Mouse (Mus musculus) midbrain, embryonic 15.5 days (tissue): ENCODE results near the gene Emc8. TPM values are rescaled to one million over a fixed set of nuclear protein-coding genes. Genes with fewer than 3 reads are reported as not detected.

Source experiments
- ATAC-seq: fragments of 200-750 bp; cut with Nextera tagmentation; replicated peaks from 2 replicates; pipeline ENCODE4 v1.8.0; 2017; ENCODE audit warnings: moderate TSS enrichment
- H3K27ac ChIP-seq: fragments of 300-500 bp; sonication (generic); 2 replicates; pipeline ENCODE4 v1.5.1; 2015; ENCODE audit warnings: mild to moderate bottlenecking, inconsistent platforms
- H3K27me3 ChIP-seq: fragments of 300-500 bp; sonication (generic); replicated peaks from 2 replicates; pipeline ENCODE4 v1.6.1; 2015; ENCODE audit warnings: inconsistent platforms
- H3K36me3 ChIP-seq: fragments of 300-500 bp; sonication (generic); replicated peaks from 2 replicates; pipeline ENCODE4 v1.6.1; 2015; ENCODE audit warnings: inconsistent platforms
- H3K4me1 ChIP-seq: fragments of 300-500 bp; sonication (generic); 2 replicates; pipeline ENCODE4 v1.6.1; 2015; ENCODE audit warnings: inconsistent platforms
- H3K4me2 ChIP-seq: fragments of 300-500 bp; sonication (generic); 2 replicates; pipeline ENCODE4 v1.6.1; 2015; ENCODE audit warnings: inconsistent platforms, mild to moderate bottlenecking, moderate library complexity
- H3K4me3 ChIP-seq: fragments of 300-500 bp; sonication (generic); 2 replicates; pipeline ENCODE4 v1.5.1; 2015; ENCODE audit warnings: mild to moderate bottlenecking, inconsistent platforms
- H3K9ac ChIP-seq: fragments of 300-500 bp; sonication (generic); 2 replicates; pipeline ENCODE4 v1.6.1; 2015; ENCODE audit warnings: mild to moderate bottlenecking, inconsistent platforms
- H3K9me3 ChIP-seq: fragments of 300-500 bp; sonication (generic); 2 replicates; pipeline ENCODE4 v1.6.1; 2016; ENCODE audit warnings: inconsistent platforms
- WGBS: fragments of 180-500 bp; shearing (Covaris S2); methylation state at CpG from one replicate; pipeline ENCODE4 v1.1.7; 2015; ENCODE audit warnings: mixed read lengths; 5-methylcytosine and 5-hydroxymethylcytosine counted together
- polyA plus RNA-seq: library from polyadenylated mRNA; unstranded; fragments of >200 nt; fragmentation: Nextera tagmentation; extraction: Ambion mirVana; gene quantifications from 2 replicates; pipeline ENCODE4 v1.2.1, GENCODE M21; 2015

Gene Emc8
- polyA plus RNA-seq, 1 experiment from 2014 or later = 98.0 TPM

GRCm38 (mm10) chr8:120697154-120697978, 29.0 kb upstream of the Emc8 start:
- Histone ChIP-seq H3K9ac (no peak overlapping the region; the same call in 1 of the 2 replicates), H3K4me2 (no peak overlapping the region), H3K36me3 (no peaks in the 10 kb centered on the region), H3K27me3 (no peaks in the 10 kb centered on the region), H3K4me1 (peaks cover 4% of the 10 kb centered on the region; the same call in 1 of the 2 replicates), H3K27ac (no peak overlapping the region), H3K4me3 (no peak overlapping the region), H3K9me3 (no peaks in the 10 kb centered on the region)
- 84% methylated on average over 17 of the region's 17 CpGs for WGBS
- ATAC-seq = no peak

- Histone ChIP-seq H3K4me3 (no peak overlapping the region), H3K9me3 (no peaks in the 10 kb centered on the region), H3K36me3 (no peaks in the 10 kb centered on the region), H3K4me1 (peaks cover 4% of the 10 kb centered on the region; the same call in 1 of the 2 replicates), H3K4me2 (no peak overlapping the region), H3K27ac (no peak overlapping the region), H3K27me3 (no peaks in the 10 kb centered on the region), H3K9ac (no peak overlapping the region; the same call in 1 of the 2 replicates)
- WGBS = 53% methylated on average over 13 of the region's 13 CpGs
- ATAC-seq = no peak
Measured at GRCm38 (mm10) chr8:120696401-120697153, 28.2 kb upstream of the Emc8 start.

- Histone ChIP-seq H3K36me3 (no peaks in the 10 kb centered on the region), H3K9me3 (no peaks in the 10 kb centered on the region), H3K4me1 (peaks cover 4% of the 10 kb centered on the region; the same call in 1 of the 2 replicates), H3K9ac (no peak overlapping the region), H3K27ac (no peak overlapping the region), H3K4me2 (no peak overlapping the region), H3K27me3 (no peaks in the 10 kb centered on the region), H3K4me3 (no peak overlapping the region)
- 56% methylated on average over 22 of the region's 22 CpGs for WGBS
- ATAC-seq = no peak
Measured at GRCm38 (mm10) chr8:120693861-120694493, 25.6 kb upstream of the Emc8 start.

GRCm38 (mm10) chr8:120692934-120693333, 24.6 kb upstream of the Emc8 start:
- ATAC-seq = no peak

GRCm38 (mm10) chr8:120688511-120688910, 20.1 kb upstream of the Emc8 start:
- H3K36me3 ChIP-seq = no peaks in the 10 kb centered on the region
- H3K4me1 ChIP-seq = no peaks in the 10 kb centered on the region; the same call in 1 of the 2 replicates
- H3K27ac ChIP-seq = no peak overlapping the region
- 90% methylated on average over 7 of the region's 7 CpGs for WGBS
- no peaks in the 10 kb centered on the region for H3K27me3 ChIP-seq
- H3K9me3 ChIP-seq = no peaks in the 10 kb centered on the region
- no peak overlapping the region for H3K4me2 ChIP-seq
- H3K4me3 ChIP-seq = no peak overlapping the region
- no peak for ATAC-seq
- no peak overlapping the region for H3K9ac ChIP-seq

More at GRCm38 (mm10) chr8:120692934-120693333, 24.6 kb upstream of the Emc8 start:
- Histone ChIP-seq H3K4me3 (no peak overlapping the region), H3K27me3 (no peaks in the 10 kb centered on the region), H3K4me1 (peaks cover 4% of the 10 kb centered on the region; the same call in 1 of the 2 replicates), H3K36me3 (no peaks in the 10 kb centered on the region), H3K9me3 (no peaks in the 10 kb centered on the region), H3K27ac (no peak overlapping the region), H3K4me2 (no peak overlapping the region), H3K9ac (no peak overlapping the region)
- WGBS = 75% methylated on average over 4 of the region's 4 CpGs

- H3K36me3 ChIP-seq = no peaks in the 10 kb centered on the region
- no peak overlapping the region for H3K4me3 ChIP-seq
- H3K9me3 ChIP-seq = no peaks in the 10 kb centered on the region
- H3K4me2 ChIP-seq = no peak overlapping the region
- no peaks in the 10 kb centered on the region; the same call in 1 of the 2 replicates for H3K4me1 ChIP-seq
- no peak overlapping the region for H3K27ac ChIP-seq
- no peaks in the 10 kb centered on the region for H3K27me3 ChIP-seq
- WGBS = 75% methylated on average over 8 of the region's 8 CpGs
- ATAC-seq = no peak
- H3K9ac ChIP-seq = no peak overlapping the region
Measured at GRCm38 (mm10) chr8:120687786-120688185, 19.4 kb upstream of the Emc8 start.

GRCm38 (mm10) chr8:120686576-120686975, 18.2 kb upstream of the Emc8 start:
- Histone ChIP-seq H3K4me1 (no peaks in the 10 kb centered on the region; the same call in 1 of the 2 replicates), H3K36me3 (no peaks in the 10 kb centered on the region), H3K9ac (no peak overlapping the region), H3K9me3 (no peaks in the 10 kb centered on the region), H3K4me2 (no peak overlapping the region), H3K27ac (no peak overlapping the region), H3K4me3 (no peak overlapping the region), H3K27me3 (no peaks in the 10 kb centered on the region)
- WGBS = 80% methylated on average over 5 of the region's 5 CpGs
- no peak for ATAC-seq

- no peaks in the 10 kb centered on the region for H3K36me3 ChIP-seq
- H3K27ac ChIP-seq = no peak overlapping the region
- no peaks in the 10 kb centered on the region for H3K9me3 ChIP-seq
- WGBS = 88% methylated on average over 13 of the region's 13 CpGs
- H3K4me1 ChIP-seq = no peaks in the 10 kb centered on the region; the same call in 1 of the 2 replicates
- no peaks in the 10 kb centered on the region for H3K27me3 ChIP-seq
- H3K4me3 ChIP-seq = no peak overlapping the region
- H3K4me2 ChIP-seq = no peak overlapping the region
- H3K9ac ChIP-seq = no peak overlapping the region
- no peak for ATAC-seq
Measured at GRCm38 (mm10) chr8:120686051-120686450, 17.7 kb upstream of the Emc8 start.

GRCm38 (mm10) chr8:120685591-120685990, 17.2 kb upstream of the Emc8 start:
- Histone ChIP-seq H3K4me2 (no peak overlapping the region), H3K9me3 (no peaks in the 10 kb centered on the region), H3K27me3 (no peaks in the 10 kb centered on the region), H3K4me3 (no peak overlapping the region), H3K9ac (no peak overlapping the region), H3K36me3 (no peaks in the 10 kb centered on the region), H3K27ac (no peak overlapping the region), H3K4me1 (no peaks in the 10 kb centered on the region; the same call in 1 of the 2 replicates)
- WGBS = 82% methylated on average over 8 of the region's 8 CpGs
- no peak for ATAC-seq

- Histone ChIP-seq H3K27ac (no peak overlapping the region), H3K9me3 (no peaks in the 10 kb centered on the region), H3K4me3 (no peak overlapping the region), H3K9ac (no peak overlapping the region), H3K4me2 (no peak overlapping the region), H3K4me1 (no peaks in the 10 kb centered on the region; the same call in 1 of the 2 replicates), H3K36me3 (no peaks in the 10 kb centered on the region), H3K27me3 (no peaks in the 10 kb centered on the region)
- WGBS = 73% methylated on average over 5 of the region's 5 CpGs
- ATAC-seq = no peak
Measured at GRCm38 (mm10) chr8:120685097-120685496, 16.7 kb upstream of the Emc8 start.

- H3K4me3 ChIP-seq = no peak overlapping the region
- no peak overlapping the region for H3K4me2 ChIP-seq
- no peaks in the 10 kb centered on the region for H3K27me3 ChIP-seq
- H3K4me1 ChIP-seq = no peaks in the 10 kb centered on the region; the same call in 1 of the 2 replicates
- H3K9ac ChIP-seq = no peak overlapping the region
- H3K36me3 ChIP-seq = no peaks in the 10 kb centered on the region
- no peaks in the 10 kb centered on the region for H3K9me3 ChIP-seq
- 52% methylated on average over 5 of the region's 5 CpGs for WGBS
- H3K27ac ChIP-seq = no peak overlapping the region
- ATAC-seq = no peak
Measured at GRCm38 (mm10) chr8:120684082-120684481, 15.7 kb upstream of the Emc8 start.

GRCm38 (mm10) chr8:120683602-120684001, 15.2 kb upstream of the Emc8 start:
- no peaks in the 10 kb centered on the region for H3K27me3 ChIP-seq
- no peak overlapping the region for H3K4me3 ChIP-seq
- no peak for ATAC-seq
- H3K4me2 ChIP-seq = no peak overlapping the region
- no peak overlapping the region for H3K27ac ChIP-seq
- no peak overlapping the region for H3K9ac ChIP-seq
- H3K9me3 ChIP-seq = no peaks in the 10 kb centered on the region
- 15% methylated on average over 10 of the region's 10 CpGs for WGBS
- no peaks in the 10 kb centered on the region; the same call in 1 of the 2 replicates for H3K4me1 ChIP-seq
- no peaks in the 10 kb centered on the region for H3K36me3 ChIP-seq
